Mouse (Mus musculus) C2C12 (cell line): ENCODE measurements around the gene Lta. TPM values are rescaled to one million over a fixed set of nuclear protein-coding genes. Genes with fewer than 3 reads are reported as not detected.
A peak's percentile ranks its signal among the peaks of the same experiment; 100 is the strongest.

ENCODE experiments used
- H3K27me3 ChIP-seq: one replicate; pipeline ENCODE4 v1.6.1; 2011; ENCODE audit not compliant: control insufficient read depth, insufficient read depth, insufficient read length
- H3K36me3 ChIP-seq: one replicate; pipeline ENCODE4 v1.6.1; 2011; ENCODE audit not compliant: control insufficient read depth, insufficient read depth
- H3K4me3 ChIP-seq: one replicate; pipeline ENCODE4 v1.5.1; 2011; ENCODE audit warnings: mild to moderate bottlenecking, control low read depth; ENCODE audit not compliant: poor library complexity, insufficient read depth, severe bottlenecking
- H3K79me2 ChIP-seq: one replicate; pipeline ENCODE4 v1.6.1; 2011; ENCODE audit not compliant: control insufficient read depth, insufficient read depth
- H3K79me3 ChIP-seq: one replicate; pipeline ENCODE4 v1.6.1; 2011; ENCODE audit warnings: low read depth, control low read depth
- H3ac ChIP-seq: one replicate; pipeline ENCODE3; 2011; ENCODE audit warnings: low read depth; ENCODE audit not compliant: control insufficient read depth, insufficient read length
- CEBPB ChIP-seq: IDR thresholded peaks from one replicate; pipeline ENCODE4 v1.6.1; 2011; ENCODE audit warnings: low read depth, mild to moderate bottlenecking, control low read depth, moderate library complexity
- CTCF ChIP-seq: IDR thresholded peaks from one replicate; pipeline ENCODE4 v1.5.1; 2011; ENCODE audit not compliant: control insufficient read depth, insufficient read depth, insufficient read length
- FOSL1 ChIP-seq: IDR thresholded peaks from one replicate; pipeline ENCODE4 v1.8.0; 2011; ENCODE audit warnings: mild to moderate bottlenecking, low read length; ENCODE audit not compliant: poor library complexity, insufficient read depth, severe bottlenecking
- MAX ChIP-seq: IDR thresholded peaks from one replicate; pipeline ENCODE4 v1.6.1; 2011; ENCODE audit warnings: mild to moderate bottlenecking, control low read depth
- MYOD1 ChIP-seq: IDR thresholded peaks from one replicate; pipeline ENCODE4 v1.6.1; 2011; ENCODE audit warnings: low read depth; ENCODE audit not compliant: control insufficient read depth, insufficient read length
- MYOG ChIP-seq: IDR thresholded peaks from one replicate; pipeline ENCODE4 v1.6.1; 2011; ENCODE audit not compliant: control insufficient read depth, insufficient read length; ENCODE audit errors: extremely low read depth
- USF1 ChIP-seq: IDR thresholded peaks from one replicate; pipeline ENCODE4 v1.6.1; 2011; ENCODE audit warnings: low read depth, mild to moderate bottlenecking, control low read depth, moderate library complexity
- microRNA-seq: library from miRNA; unstranded; fragments of <30 nt; microRNA quantifications from one replicate; pipeline ENCODE4, GENCODE M21; 2019; ENCODE audit warnings: borderline microRNAs expressed
- polyA plus RNA-seq: library from polyadenylated mRNA; unstranded; fragments of >200 nt; fragmentation: generic; extraction: Trizol; gene quantifications from one replicate; pipeline ENCODE4 v1.2.1, GENCODE M21; 2012; ENCODE audit warnings: missing spikeins

Lta gene
- polyA plus RNA-seq, 1 experiment: 0.07 TPM

DNA sequence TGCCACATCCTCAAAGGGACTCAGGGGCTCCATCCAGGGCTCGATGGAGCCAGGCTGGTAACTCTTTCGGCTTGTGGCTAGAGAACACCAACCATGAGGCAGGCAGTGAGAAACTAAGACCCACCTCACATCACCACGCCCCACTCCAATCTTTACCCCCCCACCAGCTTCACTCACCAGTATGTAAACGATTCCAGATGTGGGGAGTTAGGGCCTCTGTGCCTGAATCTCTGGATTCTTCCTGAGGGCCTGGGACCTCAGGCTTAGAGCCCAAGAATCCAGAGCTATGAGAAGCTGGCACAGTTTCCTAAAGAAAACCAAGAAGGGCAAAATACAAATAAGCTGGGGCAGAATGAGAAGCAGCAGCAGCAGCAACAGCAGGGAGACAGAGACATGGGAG, 51.2 kb downstream of the Lta start:
- TF ChIP-seq CEBPB (no peak), CTCF (no peak), MYOG (no peak), FOSL1 (no peak), MAX (no peak), MYOD1 (no peak), USF1 (no peak)
- peaks cover 22% of the 10 kb centered on the region for H3K79me3 ChIP-seq
- H3K79me2 ChIP-seq: peaks cover 65% of the 10 kb centered on the region
- H3K36me3 ChIP-seq: peaks cover 96% of the 10 kb centered on the region
- no peak overlapping the region for H3ac ChIP-seq
- H3K4me3 ChIP-seq: no peak overlapping the region
- no peaks in the 10 kb centered on the region for H3K27me3 ChIP-seq

Small RNA genes lying within 50 kb of the gene (microRNA-seq; reads per million reads assigned to microRNA genes)
- gene Mir6973a (not detected), gene Mir6974 (not detected), gene Mir6975 (1.8 reads per million, percentile 38 among the genes with 10 or more reads in this experiment), gene Mir8094 (not detected)

Other genes starting within 250 kb of the Lta start
- 22.6 TPM for gene Hspa1b, start 246.1 kb downstream of the Lta start, polyA plus RNA-seq
- gene Gm20481, start 235.4 kb downstream of the Lta start, polyA plus RNA-seq: not detected
- 1.8 TPM for gene Hspa1a, start 233.2 kb downstream of the Lta start, polyA plus RNA-seq
- 0.99 TPM for gene Hspa1l, start 232.6 kb downstream of the Lta start, polyA plus RNA-seq
- gene Lsm2, start 223.5 kb downstream of the Lta start, polyA plus RNA-seq: 133 TPM
- gene Vars, start 204.4 kb downstream of the Lta start, polyA plus RNA-seq: 214 TPM
- 0.07 TPM for gene Vwa7, start 188.8 kb downstream of the Lta start, polyA plus RNA-seq
- 0.23 TPM for gene Sapcd1, start 177.3 kb downstream of the Lta start, polyA plus RNA-seq
- gene Msh5, start 158.6 kb downstream of the Lta start, polyA plus RNA-seq: 0.76 TPM
- 509 TPM for gene Clic1, start 155.4 kb downstream of the Lta start, polyA plus RNA-seq
- 129 TPM for gene Ddah2, start 146.3 kb downstream of the Lta start, polyA plus RNA-seq
- gene Ly6g6c, start 140.0 kb downstream of the Lta start, polyA plus RNA-seq: 0.12 TPM
- gene Mpig6b, start 139.2 kb downstream of the Lta start, polyA plus RNA-seq: 0.04 TPM
- gene Ly6g6e, start 128.4 kb downstream of the Lta start, polyA plus RNA-seq: not detected
- gene Ly6g6d, start 127.3 kb downstream of the Lta start, polyA plus RNA-seq: not detected
- not detected for gene Ly6g6f, start 119.7 kb downstream of the Lta start, polyA plus RNA-seq
- gene Abhd16a, start 116.1 kb downstream of the Lta start, polyA plus RNA-seq: 54.0 TPM
- gene Ly6g5c, start 97.1 kb downstream of the Lta start, polyA plus RNA-seq: not detected
- 0.28 TPM for gene Ly6g5b, start 89.9 kb downstream of the Lta start, polyA plus RNA-seq
- gene Gpank1, start 83.9 kb downstream of the Lta start, polyA plus RNA-seq: 25.8 TPM
- 300 TPM for gene Csnk2b, start 83.3 kb downstream of the Lta start, polyA plus RNA-seq
- gene D17H6S53E, start 79.0 kb downstream of the Lta start, polyA plus RNA-seq: 13.0 TPM
- 0.20 TPM for gene Apom, start 73.3 kb downstream of the Lta start, polyA plus RNA-seq
- gene Bag6, start 70.2 kb downstream of the Lta start, polyA plus RNA-seq: 202 TPM
- 183 TPM for gene Prrc2a, start 40.5 kb downstream of the Lta start, polyA plus RNA-seq
- not detected for gene Aif1, start 29.3 kb downstream of the Lta start, polyA plus RNA-seq
- gene Lst1, start 16.9 kb downstream of the Lta start, polyA plus RNA-seq: 0.92 TPM
- not detected for gene Ltb, start 10.9 kb downstream of the Lta start, polyA plus RNA-seq
- not detected for gene Tnf, start 3.3 kb downstream of the Lta start, polyA plus RNA-seq
- gene Gm16181, start 15.5 kb upstream of the Lta start, polyA plus RNA-seq: not detected
- gene Atp6v1g2, start 28.3 kb upstream of the Lta start, polyA plus RNA-seq: 1.4 TPM
- 20.1 TPM for gene Nfkbil1, start 30.4 kb upstream of the Lta start, polyA plus RNA-seq
- 330 TPM for gene Ddx39b, start 36.4 kb upstream of the Lta start, polyA plus RNA-seq
- 23.5 TPM for gene H2-D1, start 57.4 kb upstream of the Lta start, polyA plus RNA-seq
- gene H2-Q1, start 115.1 kb upstream of the Lta start, polyA plus RNA-seq: 3.3 TPM
- 0.11 TPM for gene H2-Q2, start 136.9 kb upstream of the Lta start, polyA plus RNA-seq
- gene H2-Q4, start 174.3 kb upstream of the Lta start, polyA plus RNA-seq: 3.5 TPM
- not detected for gene H2-Q6, start 219.5 kb upstream of the Lta start, polyA plus RNA-seq
- 0.14 TPM for gene H2-Q7, start 233.8 kb upstream of the Lta start, polyA plus RNA-seq